7 mouse cellular contexts compared by ENCODE assay signal in genomic region chr7:28824941-28825685, GRCm38 (mm10). TPM values are rescaled to one million over a fixed set of nuclear protein-coding genes. Genes with fewer than 3 reads are reported as not detected.
DNase-seq lines count a peak whose midpoint lies in the region; ATAC-seq lines count a peak whose summit lies in the region.

Gene Ech1, plus strand, starts transcription at chr7:28825217.

- ATAC-seq in embryonic facial prominence, embryonic 11.5 days (replicated peaks; ENCODE audit: insufficient number of reproducible peaks, low FRiP score, low TSS enrichment, low read depth) = peak; percentile 42; the same call in 1 of the 2 replicates
- peak; percentile 88 for ATAC-seq in granulocyte monocyte progenitor cell, adult 5-6 weeks (replicated peaks; ENCODE audit: poor library complexity, severe bottlenecking)
- peak; percentile 86 for ATAC-seq in midbrain, embryonic 13.5 days

- no peaks in the 10 kb centered on the region for H3K27me3 ChIP-seq in embryonic facial prominence, embryonic 11.5 days (ENCODE audit: control insufficient read depth, insufficient read depth, low read length)
- no peaks in the 10 kb centered on the region for H3K27me3 ChIP-seq in limb, embryonic 10.5 days (ENCODE audit: low read depth, poor library complexity, severe bottlenecking)
- H3K27me3 ChIP-seq in midbrain, embryonic 13.5 days = no peaks in the 10 kb centered on the region

- peak within 1 kb of the TSS; percentile 40 for H3K4me2 ChIP-seq in embryonic facial prominence, embryonic 11.5 days (ENCODE audit: low read depth, low read length)
- H3K4me2 ChIP-seq in midbrain, embryonic 13.5 days (replicated peaks) = peak within 1 kb of the TSS; percentile 56

- H3K4me1 ChIP-seq in embryonic facial prominence, embryonic 11.5 days (ENCODE audit: control insufficient read depth, insufficient read depth, low read length) = no peaks in the 10 kb centered on the region
- H3K4me1 ChIP-seq in limb, embryonic 10.5 days = peaks cover 12% of the 10 kb centered on the region
- H3K4me1 ChIP-seq in midbrain, embryonic 13.5 days (replicated peaks) = peaks cover 34% of the 10 kb centered on the region

- peak within 1 kb of the TSS; percentile 64 for H3K9ac ChIP-seq in embryonic facial prominence, embryonic 11.5 days (replicated peaks; ENCODE audit: low read length)
- H3K9ac ChIP-seq in midbrain, embryonic 13.5 days (replicated peaks) = peak within 1 kb of the TSS; percentile 66

- H3K9me3 ChIP-seq in embryonic facial prominence, embryonic 11.5 days (replicated peaks; ENCODE audit: control insufficient read depth, low read length) = no peaks in the 10 kb centered on the region
- no peaks in the 10 kb centered on the region for H3K9me3 ChIP-seq in limb, embryonic 10.5 days (replicated peaks)
- H3K9me3 ChIP-seq in midbrain, embryonic 13.5 days = no peaks in the 10 kb centered on the region

- H3K4me3 ChIP-seq in embryonic facial prominence, embryonic 11.5 days (ENCODE audit: low read depth, low read length) = peak within 1 kb of the TSS; percentile 33
- H3K4me3 ChIP-seq in limb, embryonic 10.5 days = peak within 1 kb of the TSS; percentile 57
- H3K4me3 ChIP-seq in midbrain, embryonic 13.5 days (replicated peaks) = peak within 1 kb of the TSS; percentile 51

- H3K27ac ChIP-seq in embryonic facial prominence, embryonic 11.5 days (replicated peaks; ENCODE audit: low read depth, low read length) = peak within 1 kb of the TSS; percentile 52
- peak within 1 kb of the TSS; percentile 87 for H3K27ac ChIP-seq in limb, embryonic 10.5 days
- H3K27ac ChIP-seq in midbrain, embryonic 13.5 days = peak within 1 kb of the TSS; percentile 80

- DNase-seq in adrenal gland, postnatal 14 days = peak; percentile 95
- DNase-seq in embryonic facial prominence, embryonic 11.5 days (ENCODE audit: low spot score) = peak; percentile 96
- peak; percentile 97 for DNase-seq in kidney, adult 11 months
- DNase-seq in limb, embryonic 10.5 days (ENCODE audit: low spot score) = peak; percentile 88
- peak; percentile 81 for DNase-seq in spleen, adult 12 weeks (ENCODE audit: low spot score)

- WGBS in embryonic facial prominence, embryonic 11.5 days = 2% methylated on average over 33 of the region's 33 CpGs
- WGBS in limb, embryonic 10.5 days = 4% methylated on average over 33 of the region's 33 CpGs
- 2% methylated on average over 33 of the region's 33 CpGs for WGBS in midbrain, embryonic 13.5 days

- H3K36me3 ChIP-seq in embryonic facial prominence, embryonic 11.5 days (replicated peaks; ENCODE audit: control insufficient read depth, insufficient read depth, low read depth, low read length) = peaks cover 17% of the 10 kb centered on the region
- peaks cover 37% of the 10 kb centered on the region for H3K36me3 ChIP-seq in limb, embryonic 10.5 days
- peaks cover 36% of the 10 kb centered on the region for H3K36me3 ChIP-seq in midbrain, embryonic 13.5 days

RNA-seq across cellular contexts. Expression of gene Ech1, which starts in this region (rescaled TPM):
- 1,138 and 1,196 TPM in 2 replicates for total RNA-seq in adrenal gland, postnatal 14 days (2021)
- polyA plus RNA-seq in embryonic facial prominence, embryonic 11.5 days (2014; fragmentation: Nextera tagmentation; extraction: Ambion mirVana) = 103 and 106 TPM in 2 replicates
- 125 and 134 TPM in 2 replicates for total RNA-seq in granulocyte monocyte progenitor cell, adult 5-6 weeks (2014; fragmentation: Nextera tagmentation)
- total RNA-seq in granulocyte monocyte progenitor cell, adult 5-6 weeks (2017) = 76.3 and 99.3 TPM in 2 replicates
- 69.1 and 90.7 TPM in 2 replicates for polyA plus RNA-seq in limb, embryonic 10.5 days (2016; fragmentation: Nextera tagmentation; extraction: Ambion mirVana)
- 69.4 and 71.6 TPM in 2 replicates for polyA plus RNA-seq in midbrain, embryonic 13.5 days (2015; fragmentation: Nextera tagmentation; extraction: Ambion mirVana)

Comparison
In these comparisons a context has a peak if more than half of its experiments do, and no peak if none do; other contexts are left out.
1. Peak in every context shown above with its lines: DNase-seq, ATAC-seq, H3K4me3 ChIP-seq and H3K27ac ChIP-seq.